Mouse (Mus musculus): ENCODE results near the gene Ctxn1.

The Ctxn1 gene

GRCm38 (mm10) chr8:4212809-4213209 is 46.3 kb downstream of the Ctxn1 start:
- DNase-seq = no peak

GRCm38 (mm10) chr8:4211097-4211496 is 48.0 kb downstream of the Ctxn1 start:
- no peak for DNase-seq

All from cerebellum, adult 9-10 months (tissue).